Mouse (Mus musculus) hindbrain, embryonic 13.5 days (tissue): ENCODE measurements at regions not wholly inside any gene's neighbourhood (a gene's known extent, or its start where the extent isn't known, plus 50 kb on each side); places are given as distances from the start of the nearest gene placed in this dataset.
"Not testable (repeated sequence)": the region's sequence is repeated elsewhere in the genome, so short reads cannot be mapped to it uniquely, and the experiment has no call there.

Experiments
- ATAC-seq: fragments of 200-750 bp; cut with Nextera tagmentation; 2 replicates; pipeline ENCODE4 v1.8.0; 2017; ENCODE audit warnings: moderate TSS enrichment; ENCODE audit not compliant: low FRiP score
- H3K27ac ChIP-seq: fragments of 300-500 bp; sonication (generic); 2 replicates; pipeline ENCODE4 v1.5.1; 2015; ENCODE audit warnings: inconsistent platforms, mild to moderate bottlenecking, moderate library complexity
- H3K27me3 ChIP-seq: fragments of 300-500 bp; sonication (generic); 2 replicates; pipeline ENCODE4 v1.6.1; 2015; ENCODE audit warnings: mild to moderate bottlenecking, inconsistent platforms
- H3K36me3 ChIP-seq: fragments of 300-500 bp; sonication (generic); 2 replicates; pipeline ENCODE4 v1.6.1; 2015; ENCODE audit warnings: mild to moderate bottlenecking, inconsistent platforms
- H3K4me1 ChIP-seq: fragments of 300-500 bp; sonication (generic); replicated peaks from 2 replicates; pipeline ENCODE4 v1.6.1; 2015; ENCODE audit warnings: inconsistent platforms
- H3K4me2 ChIP-seq: fragments of 300-500 bp; sonication (generic); 2 replicates; pipeline ENCODE4 v1.6.1; 2015; ENCODE audit warnings: inconsistent platforms, mild to moderate bottlenecking, moderate library complexity
- H3K4me3 ChIP-seq: fragments of 300-500 bp; sonication (generic); 2 replicates; pipeline ENCODE4 v1.5.1; 2015; ENCODE audit warnings: mild to moderate bottlenecking, inconsistent platforms
- H3K9ac ChIP-seq: fragments of 300-500 bp; sonication (generic); 2 replicates; pipeline ENCODE4 v1.6.1; 2015; ENCODE audit warnings: mild to moderate bottlenecking, inconsistent platforms
- H3K9me3 ChIP-seq: fragments of 300-500 bp; sonication (generic); 2 replicates; pipeline ENCODE4 v1.6.1; 2016; ENCODE audit warnings: inconsistent platforms
- WGBS: fragments of 180-500 bp; shearing (Covaris S2); methylation state at CpG from one replicate; pipeline ENCODE4 v1.1.7; 2015; 5-methylcytosine and 5-hydroxymethylcytosine counted together

DNA sequence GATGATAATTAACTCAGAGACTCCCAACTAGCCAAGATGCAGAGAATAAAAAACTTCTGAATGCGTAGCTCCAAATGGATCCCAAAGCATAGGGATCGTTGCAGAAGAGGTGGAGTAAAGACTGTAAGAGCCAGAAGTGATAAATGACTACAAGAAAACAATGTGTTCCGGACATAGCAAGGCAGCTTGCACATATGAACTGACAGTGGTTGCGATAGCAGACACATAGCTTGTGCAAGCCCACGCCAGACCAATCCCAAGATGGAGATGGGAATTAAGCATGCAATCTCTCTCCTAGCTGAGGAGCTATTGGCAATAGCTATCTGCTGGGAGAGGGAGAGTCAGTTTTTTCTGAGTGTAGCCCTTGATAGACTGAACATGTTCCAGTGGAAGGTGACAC is 248.5 kb upstream of the Pik3r1 start:
- H3K27me3 ChIP-seq = no peaks in the 10 kb centered on the region
- no peak overlapping the region for H3K4me3 ChIP-seq
- H3K9ac ChIP-seq = no peak overlapping the region
- no peak overlapping the region for H3K27ac ChIP-seq
- H3K4me1 ChIP-seq = no peaks in the 10 kb centered on the region
- H3K4me2 ChIP-seq = no peak overlapping the region
- WGBS = 92% methylated on average over 5 of the region's 5 CpGs
- no peaks in the 10 kb centered on the region for H3K9me3 ChIP-seq
- H3K36me3 ChIP-seq = no peaks in the 10 kb centered on the region
- ATAC-seq = no peak

DNA sequence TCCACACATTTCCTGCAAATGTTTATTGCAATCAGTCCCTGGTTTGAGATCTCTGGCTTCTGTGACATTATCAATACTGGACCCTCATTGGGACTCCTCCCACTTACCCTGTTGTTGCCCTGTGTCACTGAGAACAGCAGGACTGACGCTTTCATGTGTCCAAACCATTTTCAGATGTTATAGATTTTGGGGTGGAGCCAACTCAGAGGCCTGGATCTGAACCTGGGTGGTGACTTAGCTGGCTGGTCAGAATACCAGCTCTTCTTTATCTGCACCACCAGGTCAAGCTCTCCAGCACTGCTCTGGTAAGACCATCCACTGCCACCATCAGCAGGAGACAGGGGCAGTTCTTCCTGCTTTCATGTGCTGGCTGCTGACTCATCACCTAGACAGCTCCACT is 254.3 kb upstream of the Pik3r1 start:
- Histone ChIP-seq H3K9me3 (no peaks in the 10 kb centered on the region), H3K36me3 (no peaks in the 10 kb centered on the region), H3K27me3 (no peaks in the 10 kb centered on the region), H3K4me3 (no peak overlapping the region), H3K4me1 (no peaks in the 10 kb centered on the region), H3K27ac (no peak overlapping the region), H3K9ac (no peak overlapping the region), H3K4me2 (no peak overlapping the region)
- WGBS = 77% methylated on average over 1 of the region's 1 CpGs
- no peak for ATAC-seq

DNA sequence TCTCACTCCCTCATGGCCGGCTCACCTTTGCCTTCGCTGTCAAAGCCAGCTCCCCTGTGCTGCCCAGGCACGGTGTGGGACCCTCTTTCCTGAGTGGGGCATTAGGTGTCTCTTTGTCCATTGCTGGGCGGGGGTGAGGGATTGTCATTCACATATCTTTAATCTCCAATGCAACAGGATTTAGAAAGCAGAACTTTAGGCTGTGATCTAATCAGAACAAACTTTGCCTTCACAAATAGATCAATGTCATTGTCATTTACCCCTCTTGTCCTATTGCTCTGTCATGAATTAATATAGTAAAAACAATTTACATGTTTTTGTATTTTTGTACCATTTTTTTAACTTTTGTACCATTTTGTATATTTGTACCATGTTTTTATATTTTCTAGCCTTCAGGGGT is 254.7 kb upstream of the Pik3r1 start:
- H3K9me3 ChIP-seq = no peaks in the 10 kb centered on the region
- WGBS = 90% methylated on average over 4 of the region's 4 CpGs
- no peak overlapping the region for H3K4me3 ChIP-seq

DNA sequence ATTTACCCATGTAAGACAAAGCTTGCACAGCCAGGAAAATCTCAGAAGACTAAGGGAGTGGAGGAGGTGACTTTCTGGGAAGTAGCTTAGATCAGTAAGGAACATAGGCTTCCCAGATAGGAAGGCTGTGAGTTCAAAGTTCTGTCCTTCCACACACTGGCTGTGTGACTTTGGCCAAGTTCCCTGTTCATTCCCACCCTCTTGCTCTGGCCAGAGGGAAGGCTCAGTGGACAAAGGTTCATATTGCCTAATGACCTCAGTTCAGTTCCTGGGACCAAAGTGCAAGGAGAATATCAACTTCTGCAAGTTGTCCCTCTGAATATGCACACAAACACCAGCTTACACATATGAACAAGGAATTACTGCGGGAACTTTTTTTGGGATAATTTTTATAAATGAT is 255.6 kb upstream of the Pik3r1 start:
- H3K36me3 ChIP-seq = no peaks in the 10 kb centered on the region
- H3K27ac ChIP-seq = no peak overlapping the region
- ATAC-seq = no peak
- H3K27me3 ChIP-seq = no peaks in the 10 kb centered on the region
- no peaks in the 10 kb centered on the region for H3K4me1 ChIP-seq
- no peak overlapping the region for H3K9ac ChIP-seq
- 98% methylated on average over 1 of the region's 1 CpGs for WGBS
- H3K4me3 ChIP-seq = no peak overlapping the region
- no peaks in the 10 kb centered on the region for H3K9me3 ChIP-seq
- H3K4me2 ChIP-seq = no peak overlapping the region

More for the DNA sequence above, 254.7 kb upstream of the Pik3r1 start:
- Histone ChIP-seq H3K36me3 (no peaks in the 10 kb centered on the region), H3K4me1 (no peaks in the 10 kb centered on the region), H3K4me2 (no peak overlapping the region), H3K27ac (no peak overlapping the region), H3K9ac (no peak overlapping the region), H3K27me3 (no peaks in the 10 kb centered on the region)
- ATAC-seq = no peak

DNA sequence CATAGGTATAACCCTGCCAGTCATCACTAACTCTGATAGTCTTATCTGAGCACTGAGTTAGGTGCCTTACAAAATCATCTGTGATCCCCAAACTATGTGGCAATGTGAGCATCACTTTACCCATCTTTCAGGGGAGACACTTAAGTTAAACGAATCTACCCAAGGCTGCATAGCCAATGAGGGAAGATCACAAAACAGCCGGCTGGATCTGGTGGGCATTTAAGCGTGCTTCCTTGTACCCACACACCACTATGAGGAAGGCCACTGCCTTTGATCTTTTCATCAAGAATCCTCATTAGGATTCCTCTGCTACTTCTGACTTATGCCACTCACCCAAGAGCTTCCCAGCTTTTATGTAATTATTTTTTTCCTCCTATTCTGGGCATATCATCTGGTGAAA is 257.1 kb upstream of the Pik3r1 start:
- ATAC-seq = no peak
- Histone ChIP-seq H3K4me3 (no peak overlapping the region), H3K4me2 (no peak overlapping the region), H3K36me3 (no peaks in the 10 kb centered on the region), H3K27ac (no peak overlapping the region), H3K9ac (no peak overlapping the region), H3K9me3 (no peaks in the 10 kb centered on the region), H3K4me1 (no peaks in the 10 kb centered on the region), H3K27me3 (no peaks in the 10 kb centered on the region)
- 88% methylated on average over 3 of the region's 3 CpGs for WGBS

DNA sequence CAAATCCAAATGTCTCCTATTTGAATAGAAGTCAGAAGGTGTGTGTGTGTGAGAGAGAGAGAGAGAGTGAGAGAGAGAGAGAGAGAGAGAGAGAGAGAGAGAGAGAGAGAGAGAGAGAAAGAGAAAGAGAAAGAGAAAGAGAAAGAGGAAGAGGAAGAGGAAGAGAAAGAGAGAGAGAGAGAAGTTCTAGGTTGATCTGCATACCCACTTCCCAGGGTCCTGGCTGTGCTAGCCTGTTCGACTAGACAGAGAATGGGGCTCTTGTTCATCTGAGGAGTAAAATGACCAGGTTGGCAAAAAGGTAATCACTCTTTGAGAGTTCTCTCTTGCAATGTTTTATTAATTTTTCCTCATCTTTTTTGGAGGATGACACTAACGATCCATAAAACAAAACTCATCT is 257.5 kb upstream of the Pik3r1 start:
- H3K27me3 ChIP-seq, H3K27ac ChIP-seq, ATAC-seq, H3K36me3 ChIP-seq, H3K4me1 ChIP-seq, H3K4me2 ChIP-seq, H3K9me3 ChIP-seq, H3K9ac ChIP-seq, H3K4me3 ChIP-seq: not testable (repeated sequence)
- 87% methylated on average over 2 of the region's 2 CpGs for WGBS

DNA sequence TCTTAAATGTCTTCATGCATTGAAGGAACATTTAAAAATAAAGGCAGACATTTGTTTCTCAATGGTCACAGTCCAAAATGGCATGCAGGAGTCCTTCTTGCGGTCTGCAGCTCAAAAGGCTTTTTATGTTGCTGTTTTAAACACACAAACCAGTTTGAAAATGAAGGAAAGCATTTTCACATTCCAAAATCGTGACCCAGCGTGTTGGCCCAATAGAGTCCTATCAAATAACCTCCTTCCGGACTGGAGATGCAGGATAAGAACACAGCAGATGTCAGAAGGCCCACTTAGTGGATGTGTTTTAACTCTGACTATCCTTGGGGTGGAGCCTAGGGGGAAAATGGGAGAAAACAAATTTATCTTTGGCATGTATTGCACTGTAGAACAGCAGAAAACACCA is 263.4 kb upstream of the Pik3r1 start:
- H3K9me3 ChIP-seq = no peaks in the 10 kb centered on the region; the same call in 1 of the 2 replicates
- H3K36me3 ChIP-seq = no peaks in the 10 kb centered on the region
- H3K4me1 ChIP-seq = 0 out of 2 replicates have a peak, but pooled peaks cover 3% of the 10 kb centered on the region
- no peak for ATAC-seq
- no peak overlapping the region for H3K9ac ChIP-seq
- 86% methylated on average over 4 of the region's 4 CpGs for WGBS
- H3K4me3 ChIP-seq = no peak overlapping the region
- H3K4me2 ChIP-seq = no peak overlapping the region
- H3K27ac ChIP-seq = no peak overlapping the region
- no peaks in the 10 kb centered on the region for H3K27me3 ChIP-seq

DNA sequence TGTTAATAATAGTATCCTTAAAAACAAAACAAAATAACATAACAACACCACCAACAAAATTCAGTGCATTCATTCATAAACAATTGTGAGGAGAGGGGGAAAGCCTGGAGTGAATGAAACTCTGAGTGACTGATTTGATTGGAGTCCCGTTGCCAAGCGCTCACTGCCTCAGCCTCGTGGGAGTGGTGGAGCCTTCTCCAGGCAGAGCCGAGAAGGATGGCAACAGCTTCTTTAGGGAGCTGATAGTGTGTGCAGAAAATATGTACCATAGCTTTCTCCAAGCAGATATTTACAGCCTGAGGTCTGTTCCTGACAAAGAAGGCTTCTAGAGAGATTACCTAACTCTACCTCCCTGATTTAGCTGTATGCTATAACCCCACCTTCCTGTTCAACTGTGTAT is 266.5 kb upstream of the Pik3r1 start:
- Histone ChIP-seq H3K4me3 (no peak overlapping the region), H3K27ac (no peak overlapping the region), H3K9me3 (no peaks in the 10 kb centered on the region; the same call in 1 of the 2 replicates), H3K9ac (no peak overlapping the region), H3K4me2 (no peak overlapping the region), H3K27me3 (no peaks in the 10 kb centered on the region), H3K36me3 (no peaks in the 10 kb centered on the region), H3K4me1 (0 out of 2 replicates have a peak, but pooled peaks cover 3% of the 10 kb centered on the region)
- ATAC-seq = no peak
- WGBS = 39% methylated on average over 4 of the region's 4 CpGs

DNA sequence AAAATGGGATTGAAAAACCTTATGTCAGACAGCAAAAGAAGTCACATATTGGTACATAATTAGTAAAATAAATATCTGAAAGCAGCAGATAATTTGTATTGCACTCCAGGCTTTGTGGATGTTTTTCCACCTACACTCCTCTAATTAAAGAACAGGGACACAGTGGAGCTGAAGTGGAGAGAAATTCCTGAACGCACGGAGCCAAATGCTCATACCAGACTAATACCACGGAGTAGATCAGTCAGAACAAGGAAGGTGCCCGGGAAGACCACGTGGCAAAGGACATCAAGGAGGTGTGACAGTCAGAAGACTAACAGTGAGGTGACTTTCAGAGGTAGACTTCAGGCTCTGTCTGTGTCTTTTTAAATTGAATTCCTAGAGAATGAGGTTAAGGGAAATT is 268.0 kb upstream of the Pik3r1 start:
- no peak overlapping the region for H3K9ac ChIP-seq
- no peaks in the 10 kb centered on the region for H3K27me3 ChIP-seq
- no peak for ATAC-seq
- no peaks in the 10 kb centered on the region for H3K9me3 ChIP-seq
- 76% methylated on average over 5 of the region's 5 CpGs for WGBS
- H3K4me1 ChIP-seq = 0 out of 2 replicates have a peak, but pooled peaks cover 3% of the 10 kb centered on the region
- no peak overlapping the region for H3K27ac ChIP-seq
- H3K36me3 ChIP-seq = no peaks in the 10 kb centered on the region
- no peak overlapping the region for H3K4me2 ChIP-seq
- H3K4me3 ChIP-seq = no peak overlapping the region

DNA sequence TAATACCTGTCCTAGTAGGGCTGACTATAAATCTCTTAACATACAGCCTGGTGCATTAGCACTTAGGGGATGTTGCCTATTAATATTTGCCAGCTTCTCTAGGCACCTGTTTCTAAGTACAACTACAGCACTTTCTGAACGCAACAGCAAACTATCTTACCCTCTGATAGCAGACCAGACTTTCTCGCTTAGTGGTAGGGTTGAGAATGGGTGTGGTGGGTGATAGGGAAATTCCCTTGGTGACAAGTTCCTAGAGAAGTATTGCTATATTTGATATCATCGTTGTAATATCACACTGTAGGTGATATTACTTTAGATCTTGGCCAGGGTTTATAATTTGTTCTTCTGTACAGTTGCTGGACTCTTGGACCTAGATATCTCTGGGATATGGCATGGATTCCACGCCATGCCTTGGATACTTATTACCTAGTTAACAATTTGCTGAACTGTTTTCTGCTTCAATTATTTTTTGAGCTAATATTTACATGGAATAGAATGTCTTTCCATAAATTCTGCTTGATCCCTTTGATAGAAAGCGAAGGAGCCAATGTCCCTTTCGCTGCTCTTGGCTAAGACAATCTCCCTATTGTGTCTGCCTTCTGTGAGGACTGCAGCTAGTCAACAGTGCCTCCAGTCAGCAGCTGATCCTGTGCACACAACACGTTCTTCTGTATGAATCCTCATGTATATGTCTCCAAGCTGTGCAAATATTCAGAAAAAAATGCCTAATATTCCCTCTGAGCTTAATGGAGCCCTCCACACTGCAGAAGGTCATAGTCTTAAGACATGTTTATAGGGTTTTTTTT is 269.0 kb upstream of the Pik3r1 start:
- Histone ChIP-seq H3K27me3 (no peaks in the 10 kb centered on the region), H3K9ac (no peak overlapping the region), H3K9me3 (no peaks in the 10 kb centered on the region), H3K27ac (no peak overlapping the region), H3K4me2 (no peak overlapping the region), H3K4me3 (no peak overlapping the region), H3K4me1 (0 out of 2 replicates have a peak, but pooled peaks cover 3% of the 10 kb centered on the region), H3K36me3 (no peaks in the 10 kb centered on the region)
- ATAC-seq = no peak
- WGBS = 81% methylated on average over 7 of the region's 7 CpGs

DNA sequence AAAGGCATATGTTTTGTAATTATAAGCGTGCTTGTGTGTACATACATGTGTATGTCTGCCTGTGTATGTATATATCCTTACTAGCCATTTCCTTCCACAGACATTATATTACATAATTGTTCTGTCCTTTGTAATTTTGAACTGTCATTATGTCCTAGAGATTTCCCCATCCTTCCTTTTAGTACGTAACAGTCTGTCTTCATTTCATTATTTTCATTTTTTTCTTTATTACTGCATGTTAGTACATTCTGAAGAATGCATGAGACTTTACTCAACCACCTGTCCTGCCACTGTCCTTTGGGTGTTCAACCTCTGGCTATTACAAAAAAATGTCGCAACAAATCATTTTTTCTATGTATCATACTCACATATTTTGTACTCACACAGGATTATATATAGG is 292.2 kb upstream of the Pik3r1 start:
- WGBS = 96% methylated on average over 3 of the region's 3 CpGs
- ATAC-seq = no peak
- Histone ChIP-seq H3K4me3 (no peak overlapping the region), H3K9me3 (no peaks in the 10 kb centered on the region), H3K36me3 (no peaks in the 10 kb centered on the region), H3K9ac (no peak overlapping the region), H3K4me1 (no peaks in the 10 kb centered on the region), H3K27ac (no peak overlapping the region), H3K4me2 (no peak overlapping the region), H3K27me3 (no peaks in the 10 kb centered on the region)

DNA sequence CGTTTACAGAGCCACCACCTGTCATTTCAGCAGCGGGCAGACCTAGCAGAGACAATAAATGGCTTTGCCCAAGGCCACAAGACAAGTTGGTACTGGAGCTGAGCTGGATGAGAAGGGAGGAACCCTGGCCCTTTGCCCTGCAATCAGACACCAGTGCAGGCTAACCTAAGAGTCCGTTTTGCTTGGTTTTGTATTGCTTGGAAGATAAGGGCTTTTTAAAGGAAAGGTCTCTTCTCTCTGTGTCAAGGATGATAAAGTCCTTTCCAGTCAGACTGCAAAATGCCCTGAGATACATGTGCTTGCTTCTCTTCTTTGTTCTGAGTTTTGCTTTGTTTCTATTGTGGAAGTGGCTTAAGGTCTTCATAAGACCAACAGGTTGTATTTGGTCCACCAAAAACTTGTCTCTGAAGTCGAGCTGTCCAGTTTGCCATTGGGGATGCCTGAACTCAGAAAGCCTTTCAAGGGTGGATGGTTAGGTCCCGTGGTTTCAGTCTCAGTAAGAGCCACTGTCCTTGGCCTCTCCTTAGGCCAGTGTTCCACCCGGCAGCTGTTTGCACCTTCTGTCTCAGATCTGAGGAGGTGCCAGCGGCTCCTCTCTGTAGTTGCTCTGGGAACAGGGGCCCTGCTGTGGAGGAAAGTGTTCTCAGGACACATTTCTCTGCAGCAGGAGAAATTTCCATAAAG is 296.7 kb upstream of the Pik3r1 start:
- Histone ChIP-seq H3K36me3 (no peaks in the 10 kb centered on the region), H3K27ac (no peak overlapping the region), H3K27me3 (no peaks in the 10 kb centered on the region), H3K9me3 (no peaks in the 10 kb centered on the region), H3K4me3 (no peak overlapping the region), H3K9ac (no peak overlapping the region), H3K4me1 (no peaks in the 10 kb centered on the region), H3K4me2 (no peak overlapping the region)
- no peak for ATAC-seq
- 70% methylated on average over 7 of the region's 7 CpGs for WGBS

DNA sequence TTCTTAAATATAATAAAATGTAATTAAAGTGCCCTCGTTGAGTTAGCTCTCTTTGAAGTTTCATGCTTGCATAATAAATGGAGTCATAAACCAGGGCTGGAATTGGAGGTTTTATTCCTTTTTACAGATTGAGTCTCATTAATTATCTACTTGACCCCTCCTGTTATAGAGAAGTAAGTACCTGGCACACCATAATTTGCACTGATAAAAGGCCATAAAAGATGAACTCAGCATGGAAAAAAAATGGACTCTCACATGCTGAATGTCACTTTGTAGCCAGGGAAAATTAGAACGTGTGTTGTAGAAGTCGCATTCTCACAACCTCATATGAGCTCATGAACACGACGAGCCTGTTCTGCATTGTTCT is 297.2 kb upstream of the Pik3r1 start:
- WGBS = 83% methylated on average over 5 of the region's 5 CpGs
- H3K4me2 ChIP-seq = no peak overlapping the region

More for the DNA sequence above, 297.2 kb upstream of the Pik3r1 start:
- no peak overlapping the region for H3K9ac ChIP-seq
- no peak overlapping the region for H3K4me3 ChIP-seq
- no peak overlapping the region for H3K27ac ChIP-seq
- no peaks in the 10 kb centered on the region for H3K27me3 ChIP-seq
- no peaks in the 10 kb centered on the region for H3K36me3 ChIP-seq
- H3K9me3 ChIP-seq = no peaks in the 10 kb centered on the region
- H3K4me1 ChIP-seq = no peaks in the 10 kb centered on the region
- no peak for ATAC-seq
